Mouse (Mus musculus) adrenal gland, postnatal 14 days (tissue): ENCODE data around the gene Rab25. TPM values are rescaled to one million over a fixed set of nuclear protein-coding genes. Genes with fewer than 3 reads are reported as not detected.

Source experiments
- DNase-seq: peaks from one replicate; pipeline ENCODE4 v3.0.0; 2021; ENCODE audit warnings: mixed read lengths
- microRNA-seq, 2 experiments: library from miRNA; unstranded; fragments of <30 nt; microRNA quantifications; one replicate each; pipeline ENCODE4 v1.2.0; 2021
- total RNA-seq: library from RNA; stranded (reverse); gene quantifications from 2 replicates; pipeline ENCODE4 v1.2.3, GENCODE M21; 2021

Rab25 gene
- total RNA-seq, 1 experiment from 2014 or later: not detected

DNA sequence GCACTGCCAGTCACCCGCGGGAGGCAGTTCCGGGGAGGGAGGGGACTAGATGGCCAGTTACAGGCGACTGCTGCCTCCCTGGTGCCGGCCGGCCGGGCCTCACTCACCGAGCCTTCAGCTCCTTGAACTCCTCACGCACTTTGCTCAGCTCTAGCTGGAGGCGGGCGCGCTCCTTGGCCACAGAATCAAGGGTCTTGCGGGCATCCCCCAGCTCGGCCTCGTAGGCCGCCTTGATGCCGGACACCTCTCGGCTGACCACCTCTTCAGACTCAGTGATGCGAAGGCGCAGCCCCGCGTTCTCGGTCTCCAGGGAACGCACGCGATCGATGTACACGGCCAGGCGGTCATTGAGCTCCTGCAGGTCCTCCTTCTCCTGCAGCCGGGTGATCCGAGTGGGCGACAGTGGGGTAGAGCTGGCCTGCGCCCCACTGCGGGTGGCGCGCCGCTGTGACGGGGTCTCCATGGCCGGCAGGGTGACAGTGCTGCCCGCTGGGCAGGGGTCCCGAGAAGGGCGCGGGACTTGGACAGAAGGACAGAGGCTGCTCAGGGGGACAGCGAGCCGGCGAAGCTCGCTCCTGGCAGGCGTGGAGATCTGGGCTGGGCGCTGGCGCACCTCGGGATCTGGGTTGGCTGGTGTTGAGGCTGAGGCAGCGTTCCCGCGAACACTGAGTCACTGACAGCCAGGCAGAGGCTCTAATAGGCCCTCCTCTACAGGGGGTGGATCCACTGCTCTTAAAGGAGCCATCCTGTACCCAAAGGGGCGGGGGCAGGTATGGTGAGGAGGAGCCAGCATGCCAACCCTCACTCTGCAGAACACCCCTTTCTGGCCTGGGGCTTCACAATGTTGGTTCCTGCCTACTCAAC is 45.2 kb downstream of the Rab25 start:
- DNase-seq: peak; percentile 95

DNA sequence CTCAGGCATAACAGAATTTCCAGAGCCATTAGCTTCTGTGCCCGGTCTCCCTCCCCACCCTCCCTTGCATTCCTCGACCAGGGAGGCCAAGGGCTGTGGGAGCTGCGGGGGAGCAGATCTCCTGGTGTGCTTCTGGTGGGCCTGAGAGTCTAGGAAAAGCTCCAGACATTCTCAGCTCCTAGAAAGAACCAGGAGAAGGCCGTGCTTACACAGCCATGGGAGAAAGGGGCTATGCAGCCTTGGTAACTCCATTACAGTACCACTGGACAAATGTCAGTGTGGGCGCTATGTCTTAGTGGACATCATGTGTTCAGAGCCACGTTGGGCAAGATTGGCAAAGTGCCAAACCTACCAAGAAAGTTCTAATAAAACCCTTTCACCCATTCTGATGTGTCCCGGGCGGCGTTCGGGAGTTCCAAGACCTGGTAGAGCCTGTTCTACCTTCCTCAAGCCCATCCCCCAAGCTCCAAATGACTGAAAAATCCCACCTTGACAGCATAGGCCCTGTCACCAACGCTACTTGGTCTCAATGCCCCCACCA is 46.0 kb downstream of the Rab25 start:
- DNase-seq: peak; percentile 63

DNA sequence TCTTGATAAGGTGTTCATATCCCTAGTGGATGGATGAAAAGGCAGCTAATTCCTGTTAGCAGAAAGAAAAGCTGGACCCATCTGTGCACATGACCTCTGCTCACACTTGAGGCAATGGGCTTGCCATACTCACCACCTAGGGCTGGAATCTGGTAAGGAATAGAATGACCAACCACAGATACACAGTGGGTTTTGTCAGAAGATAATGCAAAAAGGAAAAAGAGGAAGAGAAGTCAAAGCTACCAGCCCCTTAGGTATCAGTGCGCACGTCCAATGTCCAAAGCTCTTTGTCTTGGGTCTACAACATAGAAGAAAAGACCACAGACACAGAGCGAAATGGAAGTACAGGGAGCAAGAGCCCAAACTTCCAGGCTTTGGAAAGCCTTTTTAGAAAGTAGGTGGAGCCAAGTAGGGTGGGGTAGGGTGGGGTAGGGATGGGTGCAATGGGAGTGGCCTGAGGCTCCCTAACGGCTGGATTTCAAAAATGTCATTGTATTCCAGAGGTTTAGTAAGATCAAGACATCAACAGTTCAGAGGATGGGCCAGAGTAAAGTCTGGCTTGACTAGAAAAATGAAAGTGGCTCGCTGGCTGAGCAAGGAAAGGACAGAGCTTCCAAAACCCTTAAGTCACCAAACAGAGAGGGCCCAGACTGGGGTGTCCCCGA is 46.6 kb downstream of the Rab25 start:
- no peak for DNase-seq

DNA sequence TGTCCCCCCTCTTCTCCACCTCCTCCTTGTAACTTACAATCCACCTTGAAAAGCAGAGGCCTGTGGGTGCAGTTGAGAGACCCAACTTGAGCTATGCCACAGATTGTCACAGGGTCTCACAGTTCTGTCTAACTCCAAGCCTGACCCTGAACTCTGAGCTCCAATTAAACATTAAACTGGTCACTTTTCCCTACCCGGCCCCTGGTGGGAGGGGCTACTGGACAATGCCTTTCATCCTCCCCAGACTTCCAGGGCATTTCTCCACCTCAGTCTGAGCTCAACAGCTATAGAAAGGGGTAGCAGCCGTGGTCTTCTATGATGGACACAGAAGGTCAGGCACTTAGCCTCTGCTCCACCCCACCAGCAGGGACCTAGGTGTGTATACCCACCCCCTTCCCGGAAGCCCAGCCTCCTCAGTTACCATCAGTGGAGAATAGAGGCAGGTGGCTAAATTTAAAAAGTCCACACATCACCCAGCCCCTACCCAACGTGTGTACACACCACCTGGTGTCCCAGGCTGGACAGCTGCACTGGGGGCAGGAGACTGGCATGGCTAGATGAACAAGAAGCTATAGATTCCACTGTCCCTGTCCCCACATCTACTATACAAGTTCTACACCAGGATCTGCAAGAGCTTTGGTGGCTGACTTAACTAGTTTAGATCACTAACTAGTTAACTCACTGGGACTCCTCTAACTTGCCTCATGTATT is 47.3 kb downstream of the Rab25 start:
- DNase-seq: no peak

DNA sequence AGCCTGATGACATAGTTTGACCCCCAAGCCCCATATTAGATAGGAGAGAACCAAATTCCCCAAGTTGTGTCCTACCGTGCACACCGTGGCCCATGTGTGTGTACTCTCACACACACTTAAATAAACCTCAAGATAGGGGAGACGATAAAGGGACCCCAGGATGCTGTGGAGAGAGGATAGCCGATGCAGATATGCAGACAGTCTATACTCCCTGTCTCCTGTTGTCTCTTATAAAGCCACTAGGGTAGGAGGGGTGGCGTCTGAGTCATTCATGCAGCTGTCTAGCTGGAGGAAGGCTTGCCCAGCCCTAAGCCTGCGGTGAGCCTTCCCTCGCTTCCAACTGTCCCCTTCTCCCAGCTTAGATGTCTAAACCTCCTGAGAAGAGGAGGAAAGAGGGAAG is 48.0 kb downstream of the Rab25 start:
- DNase-seq: no peak

DNA sequence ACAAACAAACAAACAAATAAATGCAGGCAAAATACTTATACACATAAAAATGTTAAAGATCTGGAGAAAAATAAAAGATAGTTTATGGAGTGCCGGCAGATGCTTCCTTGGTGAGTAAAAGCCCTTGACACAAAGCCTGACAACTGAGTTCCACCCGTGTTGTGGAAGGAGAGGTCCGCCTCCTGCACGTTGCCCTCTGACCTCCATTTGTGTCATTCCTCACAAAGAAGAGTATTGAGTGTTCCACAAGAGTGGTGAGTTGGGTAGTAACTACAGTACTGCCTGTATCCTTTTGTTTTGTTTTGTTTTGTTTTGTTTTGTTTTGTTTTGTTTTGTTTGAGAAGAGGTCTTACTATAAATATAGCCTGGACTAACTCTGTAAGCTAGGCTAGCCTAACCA is 48.5 kb downstream of the Rab25 start:
- DNase-seq: no peak

DNA sequence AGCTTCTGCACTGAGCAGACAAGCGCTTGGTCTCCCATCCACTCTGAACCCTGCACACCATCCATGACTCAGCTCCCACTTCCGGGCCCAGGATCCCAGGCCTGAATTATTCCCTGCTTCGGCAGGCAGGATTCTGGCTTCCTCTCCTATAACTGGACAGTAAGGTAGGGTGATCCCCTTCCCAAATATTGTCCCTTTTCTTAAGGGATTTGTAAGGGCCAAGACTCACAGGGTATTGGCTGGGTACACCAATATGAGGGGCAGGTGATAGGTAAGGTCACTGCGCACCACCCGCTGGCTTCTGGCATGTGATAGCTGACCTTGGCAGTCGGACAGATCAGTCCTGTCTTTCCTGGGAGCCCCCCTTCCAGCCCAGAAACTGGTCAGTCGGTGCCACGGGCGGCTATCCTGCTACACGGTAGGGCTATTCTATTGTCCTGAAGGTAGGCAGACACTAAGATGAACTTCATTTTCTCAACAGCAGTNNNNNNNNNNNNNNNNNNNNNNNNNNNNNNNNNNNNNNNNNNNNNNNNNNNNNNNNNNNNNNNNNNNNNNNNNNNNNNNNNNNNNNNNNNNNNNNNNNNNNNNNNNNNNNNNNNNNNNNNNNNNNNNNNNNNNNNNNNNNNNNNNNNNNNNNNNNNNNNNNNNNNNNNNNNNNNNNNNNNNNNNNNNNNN is 52.2 kb downstream of the Rab25 start:
- peak; percentile 59 for DNase-seq

DNA sequence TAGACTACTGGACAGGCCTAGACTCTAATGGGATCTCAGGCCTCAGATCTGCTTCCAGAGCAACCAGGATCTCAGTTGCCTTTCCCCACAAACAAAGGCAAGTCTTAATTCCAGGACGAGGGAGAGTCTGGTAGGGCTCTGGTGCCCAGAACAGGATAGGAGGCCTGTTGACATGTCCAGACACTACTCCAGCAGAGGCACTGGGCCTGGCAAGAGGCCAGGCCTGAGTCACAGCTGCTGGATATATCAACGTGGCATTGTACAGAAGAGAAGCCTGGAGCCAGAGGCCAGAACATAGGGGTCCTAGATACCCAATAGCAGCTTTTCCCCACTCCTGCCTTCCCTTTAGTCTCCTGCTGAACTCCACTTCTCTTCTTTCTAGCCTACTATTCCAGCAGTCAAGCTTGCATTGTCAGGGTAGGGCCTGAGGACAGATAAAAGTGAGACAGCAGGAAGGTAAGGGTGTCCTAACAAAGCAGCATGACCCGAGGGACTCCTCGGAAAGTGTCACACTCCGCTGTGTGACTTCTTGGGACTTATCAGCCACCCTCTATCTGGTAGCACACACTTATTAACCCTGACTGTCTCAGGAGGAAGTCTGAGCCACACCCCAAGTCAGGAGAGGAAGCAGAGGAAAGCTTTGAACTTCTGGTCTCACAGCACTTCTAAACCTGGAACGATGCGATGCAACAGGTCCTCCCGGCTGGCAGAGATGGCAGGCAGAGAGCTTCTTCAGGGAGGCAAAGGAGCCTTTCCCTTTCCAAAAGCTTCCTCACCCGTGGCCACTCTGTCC is 53.1 kb downstream of the Rab25 start:
- peak; percentile 86 for DNase-seq

DNA sequence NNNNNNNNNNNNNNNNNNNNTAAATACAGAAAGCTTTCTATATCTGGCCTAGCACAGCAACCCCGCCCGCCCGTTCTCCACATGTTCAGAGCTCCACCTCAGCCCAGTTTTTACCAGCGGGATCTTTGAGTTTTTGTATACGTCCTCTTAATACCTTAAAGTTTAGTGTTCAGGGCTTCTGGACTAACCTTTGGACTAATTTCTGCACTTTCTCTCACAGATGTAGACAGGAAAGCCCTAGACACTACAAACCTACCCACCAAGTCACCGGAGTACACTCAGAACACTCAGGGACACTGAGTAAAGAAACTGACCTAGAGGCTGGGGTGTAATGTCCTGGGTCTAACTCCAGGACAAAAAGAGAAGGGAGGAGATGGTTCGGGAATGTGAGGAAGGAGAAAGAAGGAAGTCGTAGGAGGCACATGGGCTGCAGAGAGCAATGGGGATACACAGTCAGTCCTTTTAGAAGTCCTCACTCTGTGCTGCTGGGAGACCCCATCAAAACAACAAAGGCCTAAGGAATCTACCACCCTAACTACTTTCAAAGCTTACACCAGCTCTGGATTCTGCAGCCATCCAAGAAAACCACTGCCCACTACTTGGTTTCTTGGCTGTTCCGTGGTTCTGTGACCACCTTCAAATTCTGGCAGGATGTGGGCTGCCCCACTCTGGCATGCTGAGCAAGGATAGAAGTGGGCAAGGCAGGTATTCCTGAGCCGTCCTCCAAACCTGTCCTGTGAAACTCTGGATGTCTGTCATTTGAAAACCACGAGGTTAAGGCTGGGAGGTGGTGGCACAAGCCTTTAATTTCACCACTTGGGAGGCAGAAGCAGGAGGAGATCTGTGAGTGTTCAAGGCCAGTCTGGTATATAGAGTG is 54.2 kb downstream of the Rab25 start:
- DNase-seq: no peak

Small RNA genes within 50 kb of the gene (microRNA-seq; reads per million reads assigned to microRNA genes)
- gene Mir1905: 0 reads per million in 2 experiments

Other genes starting within 250 kb of the Rab25 start
- 139 and 159 TPM in 2 replicates for gene Glmp, start 223.3 kb downstream of the Rab25 start, total RNA-seq
- 15.9 and 22.2 TPM in 2 replicates for gene Tmem79, start 212.2 kb downstream of the Rab25 start, total RNA-seq
- gene Smg5, start 212.0 kb downstream of the Rab25 start, total RNA-seq: 44.5 and 55.1 TPM in 2 replicates
- 3.0 TPM in 2 replicates for gene Paqr6, start 183.7 kb downstream of the Rab25 start, total RNA-seq
- 0.67 and 0.94 TPM in 2 replicates for gene Bglap3, start 175.6 kb downstream of the Rab25 start, total RNA-seq
- not detected in 2 replicates for gene Bglap2, start 169.6 kb downstream of the Rab25 start, total RNA-seq
- 2.1 and 3.3 TPM in 2 replicates for gene Bglap, start 163.8 kb downstream of the Rab25 start, total RNA-seq
- 57.0 and 58.2 TPM in 2 replicates for gene Pmf1, start 138.0 kb downstream of the Rab25 start, total RNA-seq
- 46.7 and 51.7 TPM in 2 replicates for gene Slc25a44, start 123.2 kb downstream of the Rab25 start, total RNA-seq
- 11.0 and 11.5 TPM in 2 replicates for gene Sema4a, start 87.1 kb downstream of the Rab25 start, total RNA-seq
- gene Lmna, start 38.3 kb downstream of the Rab25 start, total RNA-seq: 97.6 and 99.3 TPM in 2 replicates
- gene Mex3a, start 15.9 kb downstream of the Rab25 start, total RNA-seq: 4.2 and 4.4 TPM in 2 replicates
- 133 and 138 TPM in 2 replicates for gene Lamtor2, start 4.8 kb upstream of the Rab25 start, total RNA-seq
- gene Ubqln4, start 5.5 kb upstream of the Rab25 start, total RNA-seq: 70.3 and 75.3 TPM in 2 replicates
- 222 and 252 TPM in 2 replicates for gene Ssr2, start 27.6 kb upstream of the Rab25 start, total RNA-seq
- 36.9 and 67.6 TPM in 2 replicates for gene Arhgef2, start 57.7 kb upstream of the Rab25 start, total RNA-seq
- gene Rxfp4, start 104.8 kb upstream of the Rab25 start, total RNA-seq: not detected in 2 replicates
- gene Khdc4, start 137.5 kb upstream of the Rab25 start, total RNA-seq: 56.1 and 62.8 TPM in 2 replicates
- gene Rit1, start 168.5 kb upstream of the Rab25 start, total RNA-seq: 39.1 and 48.1 TPM in 2 replicates
- 7.5 and 15.1 TPM in 2 replicates for gene Syt11, start 226.9 kb upstream of the Rab25 start, total RNA-seq